Mouse (Mus musculus): ENCODE measurements at regions not wholly inside any gene's neighbourhood (a gene's known extent, or its start where the extent isn't known, plus 50 kb on each side); places are given as distances from the start of the nearest gene placed in this dataset.

DNA sequence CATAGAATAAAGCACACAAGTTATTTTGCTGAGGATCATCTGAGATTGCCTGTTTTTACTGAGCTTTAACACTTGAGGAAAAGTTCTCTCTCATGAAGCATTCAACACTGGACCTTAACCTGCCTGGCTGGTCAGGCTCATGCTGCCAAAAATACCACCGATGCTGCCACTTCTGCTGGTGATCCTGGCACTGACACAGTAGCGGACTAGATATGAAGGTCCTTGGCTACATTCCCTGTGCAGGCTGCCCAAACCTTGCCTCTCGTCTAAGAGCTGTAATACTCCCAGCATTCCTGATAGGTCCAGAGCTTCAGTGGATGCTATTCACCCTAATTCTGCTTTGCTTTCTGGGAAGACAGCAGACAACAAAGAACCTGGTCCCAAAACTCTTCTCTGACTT is 374.7 kb downstream of the Jrkl start:
- H3K36me3 ChIP-seq (ENCODE audit: control insufficient read depth, insufficient read depth, low read length): no peaks in the 10 kb centered on the region
- no peaks in the 10 kb centered on the region for H3K27me3 ChIP-seq (ENCODE audit: control insufficient read depth, insufficient read depth, low read length)
- no peak overlapping the region for H3K27ac ChIP-seq (ENCODE audit: control insufficient read depth, insufficient read depth, low read depth, low read length)
- H3K4me1 ChIP-seq (ENCODE audit: control insufficient read depth, insufficient read depth, low read length): no peaks in the 10 kb centered on the region
- H3K4me3 ChIP-seq (ENCODE audit: control insufficient read depth, low read depth, low read length): no peak overlapping the region
- TF ChIP-seq CTCF (IDR thresholded peaks at IDR 0.05; ENCODE audit: control insufficient read depth, insufficient read depth, insufficient replicate concordance, low read depth, low read length): no peak
- no peak for TF ChIP-seq POLR2A (IDR thresholded peaks at IDR 0.05; ENCODE audit: control insufficient read depth, low read depth, low read length)
